Mouse (Mus musculus): ENCODE measurements around the gene A730015C16Rik.

- TF ChIP-seq POLR2A (IDR thresholded peaks at IDR 0.05; ENCODE audit: insufficient read length, low read depth): no peak
- no peak for TF ChIP-seq MAX (IDR thresholded peaks at IDR 0.05; ENCODE audit: low read depth)
- TF ChIP-seq USF1 (IDR thresholded peaks at IDR 0.05; ENCODE audit: low read depth): no peak
Measured at GRCm38 (mm10) chr4:108834971-108835311, 13.5 kb downstream of the A730015C16Rik start.
